In the genomic region with DNA sequence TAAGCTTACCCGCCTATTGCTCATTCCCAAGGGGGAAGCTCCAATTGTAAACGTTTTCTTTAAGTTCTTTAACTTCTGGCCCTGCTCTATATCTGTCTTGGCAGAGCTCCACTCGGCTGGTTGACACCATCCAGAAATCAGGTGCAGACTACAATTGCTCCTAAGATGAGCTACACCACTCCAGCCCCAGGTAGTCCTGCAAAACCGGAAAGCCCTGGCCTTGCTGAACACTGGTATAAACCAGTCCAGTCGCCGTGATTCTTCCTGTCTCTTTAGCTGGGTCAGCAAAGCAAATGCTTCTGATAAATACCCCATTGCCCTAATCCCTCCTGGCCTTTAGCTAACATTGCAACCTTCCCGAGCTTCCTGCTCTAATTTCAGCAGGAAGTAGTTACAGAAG, we compare ENCODE assay signal across 23 mouse cellular contexts. TPM values are rescaled to one million over a fixed set of nuclear protein-coding genes. Genes with fewer than 3 reads are reported as not detected.
"Had no signal": no experiment of that assay in that cellular context is flagged by ENCODE, and none has a peak within 500 bp of the region (broad histone marks: within the 10 kb centered on the region; RNA-seq: fewer than 3 reads in every experiment).

No protein-coding gene starts in this region.

- DNase-seq: kidney, adult 9 months; kidney, postnatal 14 days; kidney, postnatal 4 days; layer of hippocampus, adult 9-11 months; layer of hippocampus, postnatal 36 days; liver, embryonic 13.5 days; lung, postnatal 10 days; lung, postnatal 36 days; thymus, adult 18-20 months; thymus, postnatal 36 days had no signal

- H3K27ac ChIP-seq: layer of hippocampus, adult 2 months; left cerebral cortex, adult 2 months; limb, embryonic 12.5 days; liver, embryonic 13.5 days; lung, embryonic 15.5 days; midbrain, embryonic 10.5 days; midbrain, embryonic 13.5 days; neural tube, embryonic 13.5 days had no signal

- H3K4me1 ChIP-seq: liver, embryonic 13.5 days; midbrain, embryonic 13.5 days; neural tube, embryonic 13.5 days had no signal

- H3K4me3 ChIP-seq: layer of hippocampus, adult 2 months; left cerebral cortex, adult 2 months; limb, embryonic 12.5 days; liver, embryonic 13.5 days; lung, embryonic 15.5 days; megakaryocyte, embryonic 14.5 days; midbrain, embryonic 10.5 days; midbrain, embryonic 13.5 days; myocyte; neural tube, embryonic 13.5 days had no signal

- ATAC-seq: midbrain, embryonic 13.5 days; midbrain, embryonic 16.5 days had no signal

- H3K9ac ChIP-seq: limb, embryonic 12.5 days; liver, embryonic 13.5 days; lung, embryonic 15.5 days; midbrain, embryonic 13.5 days; neural tube, embryonic 13.5 days had no signal

- H3K27me3 ChIP-seq: limb, embryonic 12.5 days; liver, embryonic 13.5 days; lung, embryonic 15.5 days; midbrain, embryonic 13.5 days; neural tube, embryonic 13.5 days had no signal

- H3K36me3 ChIP-seq: limb, embryonic 12.5 days; liver, embryonic 13.5 days; lung, embryonic 15.5 days; midbrain, embryonic 10.5 days; midbrain, embryonic 13.5 days; neural tube, embryonic 13.5 days had no signal

- H3K4me2 ChIP-seq: limb, embryonic 12.5 days; liver, embryonic 13.5 days; lung, embryonic 15.5 days; midbrain, embryonic 13.5 days; neural tube, embryonic 13.5 days had no signal

- H3K9me3 ChIP-seq: limb, embryonic 12.5 days; liver, embryonic 13.5 days; lung, embryonic 15.5 days; megakaryocyte, embryonic 14.5 days; midbrain, embryonic 10.5 days; midbrain, embryonic 13.5 days; neural tube, embryonic 13.5 days had no signal

RNA-seq across cellular contexts. Expression of gene Gabrr2, which starts 1.6 kb away (rescaled TPM):
- total RNA-seq: left cerebral cortex, postnatal 10 days; monocyte, adult 5-6 weeks had no signal
- polyA plus RNA-seq: liver, embryonic 13.5 days; liver, embryonic 16.5 days had no signal
